Mouse (Mus musculus) brown adipose tissue, adult 24 weeks (tissue): ENCODE measurements around the gene Shisa8. TPM values are rescaled to one million over a fixed set of nuclear protein-coding genes. Genes with fewer than 3 reads are reported as not detected.
"Not testable (repeated sequence)": the region's sequence is repeated elsewhere in the genome, so short reads cannot be mapped to it uniquely, and the experiment has no call there.

Source experiments
- H3K27ac ChIP-seq: fragments of 200-500 bp; replicated peaks from 2 replicates; pipeline ENCODE4 v1.5.1; 2012; ENCODE audit warnings: low read depth, mild to moderate bottlenecking, low read length
- H3K4me1 ChIP-seq: fragments of 200-500 bp; 2 replicates; pipeline ENCODE4 v1.6.1; 2012; ENCODE audit warnings: low read length, mixed read lengths; ENCODE audit not compliant: control insufficient read depth, insufficient read depth, insufficient read length
- H3K4me3 ChIP-seq: fragments of 200-500 bp; 2 replicates; pipeline ENCODE4 v1.5.1; 2012; ENCODE audit warnings: low read depth, mild to moderate bottlenecking, low read length, moderate library complexity; ENCODE audit not compliant: insufficient read depth
- polyA plus RNA-seq: library from polyadenylated mRNA; stranded (reverse); fragments of >200 nt; gene quantifications from 2 replicates; pipeline ENCODE4 v1.2.4, GENCODE M21; 2012; ENCODE audit not compliant: missing spikeins, insufficient read depth, insufficient read length

Gene Shisa8
- polyA plus RNA-seq, result not detected in 2 replicates

GRCm38 (mm10) chr15:82212752-82213063, at the start of gene Shisa8:
TSS of gene Shisa8 (minus strand) at chr15:82212815.
- Histone ChIP-seq H3K4me1 (no peaks in the 10 kb centered on the region), H3K27ac (no peak within 1 kb of the TSS), H3K4me3 (peak within 1 kb of the TSS; percentile 48)

DNA sequence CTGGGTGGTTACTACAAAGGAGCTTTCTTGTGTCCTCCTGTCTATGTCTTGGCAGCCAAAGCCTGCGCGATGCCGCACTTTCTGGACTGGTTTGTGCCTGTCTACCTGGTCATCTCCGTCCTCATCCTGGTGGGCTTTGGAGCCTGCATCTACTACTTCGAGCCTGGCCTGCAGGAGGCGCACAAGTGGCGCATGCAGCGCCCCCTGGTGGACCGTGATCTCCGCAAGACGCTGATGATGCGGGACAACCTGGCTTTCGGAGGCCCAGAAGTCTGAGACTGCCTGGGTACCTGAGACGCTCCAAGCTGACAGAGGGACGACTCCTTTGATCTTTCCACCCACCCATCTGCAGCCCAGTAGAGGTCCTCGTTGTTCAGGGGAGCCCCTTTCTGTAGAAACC, 46.9 kb upstream of the Shisa8 start:
- H3K4me1 ChIP-seq, result 0 out of 2 replicates have a peak, but pooled peaks cover 3% of the 10 kb centered on the region
- no peak overlapping the region for H3K27ac ChIP-seq
- no peak overlapping the region for H3K4me3 ChIP-seq

GRCm38 (mm10) chr15:82255944-82256383, 43.3 kb upstream of the Shisa8 start:
- Histone ChIP-seq H3K4me3 (no peak overlapping the region), H3K27ac (no peak overlapping the region), H3K4me1 (no peaks in the 10 kb centered on the region)

DNA sequence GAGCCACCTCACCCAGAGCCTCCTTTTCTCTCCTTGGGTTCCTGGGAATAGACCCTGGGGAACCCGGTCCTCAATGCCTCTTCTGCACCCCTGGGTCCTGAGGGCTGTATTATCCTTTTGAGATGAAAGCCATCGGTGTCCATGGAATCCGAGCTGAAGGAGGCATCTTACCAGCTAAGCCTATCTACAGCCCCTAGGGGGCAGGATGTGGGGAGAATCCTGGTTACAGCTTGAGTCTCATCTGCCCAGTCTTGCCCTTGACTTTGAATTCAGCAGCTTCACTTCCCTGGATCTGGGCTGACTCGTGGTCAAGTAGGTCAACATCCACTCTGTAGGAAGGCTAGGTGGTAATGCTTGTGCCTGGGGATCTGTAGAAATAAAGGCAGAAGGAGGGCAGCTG, 42.6 kb upstream of the Shisa8 start:
- Histone ChIP-seq H3K4me1 (no peaks in the 10 kb centered on the region), H3K27ac (no peak overlapping the region), H3K4me3 (no peak overlapping the region)

DNA sequence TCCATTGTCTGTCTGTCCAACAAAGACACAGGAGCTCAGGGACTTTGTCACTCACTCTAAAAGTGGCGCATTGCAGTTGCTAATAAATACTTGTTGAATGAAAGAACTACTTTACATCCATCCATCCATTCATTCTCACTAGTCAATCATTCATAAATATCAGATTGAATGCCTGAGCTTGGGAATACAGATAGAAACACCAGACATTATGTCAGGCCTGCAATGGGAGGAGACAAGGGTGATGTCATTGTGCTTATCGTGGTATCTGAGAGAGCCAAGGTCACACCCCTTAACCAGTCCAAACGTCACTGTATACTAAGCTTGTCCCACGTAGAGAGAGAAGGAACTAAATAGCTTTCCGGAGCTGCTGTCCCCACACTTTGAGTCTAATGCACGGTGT, 39.5 kb upstream of the Shisa8 start, which contains the start of gene 1500009C09Rik:
Gene 1500009C09Rik (plus strand): TSS at position 301 of the 400 bp plus-strand sequence.
- Histone ChIP-seq H3K4me1 (no peaks in the 10 kb centered on the region), H3K27ac (no peak within 1 kb of the TSS), H3K4me3 (no peak within 1 kb of the TSS)

- Histone ChIP-seq H3K4me3 (no peak overlapping the region), H3K27ac (no peak overlapping the region), H3K4me1 (no peaks in the 10 kb centered on the region)
Measured at GRCm38 (mm10) chr15:82251579-82251978, 39.0 kb upstream of the Shisa8 start.

DNA sequence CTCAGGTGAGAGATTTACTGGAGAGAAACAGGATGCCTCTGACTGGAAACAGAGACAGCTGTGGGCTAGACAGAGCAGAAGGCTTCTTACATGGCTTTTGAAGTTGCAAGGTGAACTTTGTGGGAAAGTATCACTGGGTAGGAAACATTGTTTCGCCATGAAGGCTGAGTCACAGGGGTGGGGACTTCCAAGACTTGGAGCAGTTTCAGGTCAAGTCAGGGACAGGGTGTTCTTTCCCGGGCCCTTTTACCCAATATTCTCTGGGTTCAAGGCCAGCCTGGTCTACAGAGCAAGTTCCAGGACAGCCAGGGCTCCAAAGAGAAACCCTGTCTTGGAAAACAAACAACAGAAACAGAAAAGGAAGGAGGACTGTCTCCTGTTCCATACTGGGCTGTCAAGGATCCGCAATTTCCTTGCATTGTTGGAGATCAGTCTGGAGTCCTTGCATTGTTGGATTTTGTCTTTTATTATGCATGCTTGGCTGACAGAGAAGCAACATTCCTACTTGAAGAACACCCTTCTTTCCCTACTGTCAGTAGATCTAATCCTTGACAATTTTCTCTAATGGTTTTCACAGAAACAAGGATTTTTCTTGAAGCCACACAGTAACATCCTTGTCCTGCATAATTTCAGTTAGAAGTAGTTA, 34.6 kb upstream of the Shisa8 start:
- Histone ChIP-seq H3K27ac (no peak overlapping the region), H3K4me1 (no peaks in the 10 kb centered on the region), H3K4me3 (no peak overlapping the region)

GRCm38 (mm10) chr15:82244805-82245161, 32.2 kb upstream of the Shisa8 start:
- H3K4me3 ChIP-seq, result 0 out of 2 replicates have a peak overlapping the region, but pooled peaks have one; percentile 29
- H3K27ac ChIP-seq, H3K4me1 ChIP-seq: not testable (repeated sequence)

- no peak within 1 kb of the TSS for H3K27ac ChIP-seq
- H3K4me3 ChIP-seq, result peak within 1 kb of the TSS; percentile 98
- no peaks in the 10 kb centered on the region for H3K4me1 ChIP-seq
Measured at GRCm38 (mm10) chr15:82244115-82244804, 31.6 kb upstream of the Shisa8 start, which contains the start of gene Cenpm. TSS of gene Cenpm (minus strand) at chr15:82244748.

DNA sequence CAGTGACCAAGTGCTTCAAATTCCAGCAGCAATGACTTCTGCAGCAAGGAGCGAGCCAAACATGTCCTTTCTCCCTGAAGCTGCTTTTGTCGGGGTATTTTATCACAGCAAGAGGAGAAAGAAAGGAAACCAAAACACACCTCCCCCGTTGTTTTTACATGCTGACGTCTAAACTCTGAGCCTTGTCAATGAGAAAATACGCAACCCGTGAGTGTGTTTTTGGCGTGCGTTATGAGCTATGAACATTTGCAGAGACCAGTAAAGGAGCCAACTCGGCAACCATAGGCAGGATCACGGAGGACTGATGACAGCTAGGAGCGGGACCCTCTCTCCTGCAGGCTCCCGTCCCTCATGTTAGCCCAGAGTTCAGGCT, 31.1 kb upstream of the Shisa8 start:
- H3K27ac ChIP-seq, result no peak overlapping the region

DNA sequence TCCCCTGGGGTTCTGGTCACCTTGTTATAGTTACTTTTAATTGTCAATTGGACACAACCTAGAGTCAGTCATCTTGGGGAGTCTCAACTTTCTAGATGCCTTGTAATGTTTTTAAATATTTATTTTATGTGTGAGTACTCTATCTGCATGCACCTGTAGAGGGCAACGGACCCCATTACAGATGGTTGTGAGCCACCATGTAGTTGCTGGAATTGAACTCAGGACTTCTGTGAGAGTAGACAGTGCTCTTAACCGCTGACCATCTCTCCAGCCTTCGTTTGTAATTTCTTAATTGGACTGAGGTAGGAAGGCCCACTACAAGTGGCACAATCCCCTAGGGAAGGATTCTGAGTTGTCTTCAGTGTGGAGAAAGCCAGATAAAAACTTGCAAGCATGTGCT, 30.7 kb upstream of the Shisa8 start:
- Histone ChIP-seq H3K4me1 (no peaks in the 10 kb centered on the region), H3K27ac (no peak overlapping the region), H3K4me3 (peak overlapping the region; percentile 98)

More for the DNA sequence above, 31.1 kb upstream of the Shisa8 start:
- Histone ChIP-seq H3K4me1 (no peaks in the 10 kb centered on the region), H3K4me3 (peak overlapping the region; percentile 98)

DNA sequence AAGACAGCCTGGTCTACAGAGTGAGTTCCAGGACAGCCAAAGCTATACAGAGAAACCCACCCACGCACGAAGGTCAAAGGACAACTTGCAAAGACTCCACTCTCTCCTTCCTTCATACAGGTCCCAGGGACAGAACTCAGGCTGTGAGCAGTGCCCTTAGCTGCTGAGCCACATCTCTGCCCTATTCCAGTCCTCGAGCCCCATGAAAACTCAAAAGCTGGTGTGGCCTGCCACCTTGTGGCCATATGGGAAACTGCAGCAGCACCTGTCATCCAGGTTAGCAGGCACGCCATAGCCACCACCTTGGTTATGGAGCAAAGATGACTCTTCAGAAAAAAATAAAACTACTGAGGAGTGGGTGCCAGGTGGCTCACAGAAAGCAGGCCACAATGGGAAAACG, 23.9 kb upstream of the Shisa8 start:
- Histone ChIP-seq H3K27ac (no peak overlapping the region), H3K4me1 (no peaks in the 10 kb centered on the region)

DNA sequence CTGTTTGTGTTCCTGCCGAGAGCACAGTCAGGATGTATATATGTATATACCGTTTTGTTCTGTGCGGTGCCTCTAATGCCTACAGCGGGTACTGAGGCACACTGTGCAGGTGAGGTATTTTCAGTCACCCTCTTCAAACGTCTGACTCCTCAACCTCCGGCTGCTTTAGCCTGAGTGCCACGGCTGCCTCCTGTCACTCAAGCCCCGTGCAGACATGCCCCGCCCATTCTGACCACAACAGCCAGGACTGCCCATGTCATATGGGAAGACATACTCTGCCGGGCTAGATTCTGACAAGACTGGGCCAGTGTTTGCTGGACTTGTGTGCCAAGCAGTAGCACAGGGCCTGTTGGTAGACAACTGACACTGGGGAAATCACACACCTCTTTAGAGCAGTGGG, 23.0 kb upstream of the Shisa8 start:
- Histone ChIP-seq H3K4me3 (no peak overlapping the region), H3K4me1 (no peaks in the 10 kb centered on the region), H3K27ac (no peak overlapping the region)

More for the DNA sequence above, 23.9 kb upstream of the Shisa8 start:
- no peak overlapping the region for H3K4me3 ChIP-seq

GRCm38 (mm10) chr15:82232651-82233050, 20.0 kb upstream of the Shisa8 start:
- Histone ChIP-seq H3K4me3 (no peak overlapping the region), H3K27ac (no peak overlapping the region), H3K4me1 (no peaks in the 10 kb centered on the region)

DNA sequence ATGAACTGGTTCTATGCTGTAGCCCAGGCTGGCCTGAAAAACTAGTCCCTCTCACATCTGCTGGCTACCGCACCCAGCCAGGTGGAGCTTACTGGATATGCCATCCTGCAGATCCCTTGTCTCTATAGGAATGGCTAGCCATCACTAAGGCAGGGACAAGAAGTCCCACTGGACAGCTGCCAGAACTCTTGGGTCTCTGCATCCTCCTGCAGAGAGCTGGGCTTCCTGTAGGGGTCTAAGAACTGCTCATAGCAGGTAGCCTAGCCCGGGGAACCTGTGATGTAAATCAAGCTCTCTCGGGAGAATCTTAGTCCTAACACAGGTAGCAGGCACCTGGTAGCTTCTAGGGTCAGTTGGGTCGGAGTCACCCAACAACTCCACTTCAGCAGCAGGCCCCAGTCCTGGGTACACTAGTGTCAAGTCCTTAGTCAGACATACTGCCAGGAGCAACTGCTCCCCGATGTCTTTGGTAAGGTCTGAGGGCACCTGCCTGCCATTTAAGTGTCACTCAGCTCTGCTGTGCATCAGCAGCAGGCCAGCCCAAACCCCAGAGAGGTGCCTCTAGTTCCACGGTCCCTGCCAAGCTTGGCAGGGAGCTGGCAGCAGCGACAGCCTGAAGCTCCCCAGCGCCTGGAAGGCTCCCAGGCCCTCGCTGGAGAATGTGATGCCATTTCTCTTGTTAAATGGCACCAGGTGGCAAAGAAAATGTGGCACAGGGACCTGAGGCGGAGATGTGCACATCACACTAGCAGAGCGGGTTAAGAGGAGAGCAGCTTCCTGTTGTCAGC, 19.2 kb upstream of the Shisa8 start:
- H3K4me3 ChIP-seq, result no peak overlapping the region
- H3K4me1 ChIP-seq, result no peaks in the 10 kb centered on the region
- no peak overlapping the region for H3K27ac ChIP-seq
